Mouse (Mus musculus) myocyte (in vitro differentiated cells): Measurements from ENCODE around the gene Acot11.

Experiments
- MAX ChIP-seq: IDR thresholded peaks from one replicate; pipeline ENCODE4 v1.6.1; 2011; ENCODE audit warnings: low read depth, mild to moderate bottlenecking, control low read depth
- MYOD1 ChIP-seq, 3 experiments: IDR thresholded peaks; one replicate each; pipeline ENCODE4 v1.6.1; 2011; ENCODE audit warnings: control low read depth in 2 of 3, low read depth in 2 of 3, mild to moderate bottlenecking in 2 of 3, moderate library complexity in 1 of 3; ENCODE audit not compliant: insufficient read length in 2 of 3, control insufficient read depth in 1 of 3

GRCm38 (mm10) chr4:106841856-106842255 is 37.1 kb upstream of the Acot11 start:
- TF ChIP-seq MYOD1 (IDR thresholded peaks at IDR 0.05; ENCODE audit: control insufficient read depth in 1 of 3, insufficient read length in 2 of 3, low read depth in 2 of 3) (no peak), MAX (no peak)
